In the genomic region with DNA sequence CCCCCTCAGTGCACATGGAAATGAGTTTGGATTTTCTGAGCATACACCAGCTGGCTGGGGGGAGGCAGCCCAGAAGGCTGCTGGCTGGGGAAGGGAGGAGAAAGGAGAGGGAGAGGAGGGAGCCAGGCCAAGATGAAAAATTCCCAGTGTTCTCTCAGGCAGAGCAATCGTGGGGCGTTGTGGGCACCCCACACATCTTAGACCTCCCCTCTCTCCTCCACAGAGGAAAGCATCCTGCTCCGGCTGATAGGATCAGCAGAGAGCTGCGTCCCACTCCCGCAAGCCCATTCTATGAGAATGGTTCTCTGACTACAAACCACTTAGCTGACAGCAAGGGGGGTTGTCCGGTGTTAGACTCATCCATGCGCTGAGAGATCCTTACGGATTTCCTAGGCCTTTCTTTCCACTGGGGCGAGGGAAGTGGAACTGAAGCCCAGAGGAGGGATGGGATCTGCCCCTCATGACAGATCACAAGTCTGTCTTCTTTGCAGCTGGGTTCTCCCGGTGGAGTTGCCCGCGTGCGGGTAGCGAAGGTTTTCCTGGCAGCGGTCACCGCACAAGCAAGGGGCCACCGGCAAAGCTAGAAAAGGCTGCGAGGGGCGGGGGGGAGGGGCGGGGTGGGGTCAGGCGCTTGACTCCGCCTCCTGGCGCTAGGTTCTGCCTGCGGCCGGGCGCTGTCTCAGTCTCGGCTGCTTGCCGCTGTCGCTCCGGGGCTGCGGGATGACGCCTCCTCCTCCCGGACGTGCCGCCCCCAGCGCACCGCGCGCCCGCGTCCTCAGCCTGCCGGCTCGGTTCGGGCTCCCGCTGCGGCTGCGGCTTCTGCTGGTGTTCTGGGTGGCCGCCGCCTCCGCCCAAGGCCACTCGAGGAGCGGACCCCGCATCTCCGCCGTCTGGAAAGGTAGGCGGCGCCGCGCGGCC, we compare ENCODE assay signal across 8 mouse cellular contexts. TPM values are rescaled to one million over a fixed set of nuclear protein-coding genes. Genes with fewer than 3 reads are reported as not detected.
DNase-seq lines count a peak whose midpoint lies in the region; ATAC-seq and TF ChIP-seq lines count a peak whose summit lies in the region.

A gene (plus strand): TSS at position 682 of the 918 bp plus-strand sequence.

- peak within 1 kb of the TSS; percentile 63 for H3K4me3 ChIP-seq in embryonic fibroblast, embryonic 13.5 days (ENCODE audit: insufficient read depth, low read length)
- peak within 1 kb of the TSS; percentile 58 for H3K4me3 ChIP-seq in heart, embryonic 12.5 days
- peak within 1 kb of the TSS; percentile 77 for H3K4me3 ChIP-seq in kidney, embryonic 16.5 days (ENCODE audit: low read length)
- peak within 1 kb of the TSS; percentile 65 for H3K4me3 ChIP-seq in liver, embryonic 11.5 days (ENCODE audit: low read depth, low read length)
- H3K4me3 ChIP-seq in stomach, embryonic 16.5 days (replicated peaks; ENCODE audit: low read length) = peak within 1 kb of the TSS; percentile 71

- peak; percentile 80; the same call in 1 of the 2 replicates for TF ChIP-seq POLR2A in embryonic fibroblast, embryonic 13.5 days (IDR thresholded peaks at IDR 0.05; ENCODE audit: low read depth, low read length)

- TF ChIP-seq CTCF in embryonic fibroblast, embryonic 13.5 days (IDR thresholded peaks at IDR 0.05; ENCODE audit: borderline replicate concordance, insufficient read depth, low read length) = no peak

- no peaks in the 10 kb centered on the region for H3K36me3 ChIP-seq in heart, embryonic 12.5 days
- no peaks in the 10 kb centered on the region for H3K36me3 ChIP-seq in kidney, embryonic 16.5 days (ENCODE audit: insufficient read depth, low read length)
- no peaks in the 10 kb centered on the region for H3K36me3 ChIP-seq in liver, embryonic 11.5 days (ENCODE audit: control insufficient read depth, insufficient read depth, low read length)
- H3K36me3 ChIP-seq in stomach, embryonic 16.5 days (ENCODE audit: control insufficient read depth, insufficient read depth, low read length) = no peaks in the 10 kb centered on the region

- peaks cover 10% of the 10 kb centered on the region for H3K4me1 ChIP-seq in embryonic fibroblast, embryonic 13.5 days (ENCODE audit: control insufficient read depth, insufficient read depth, low read length)
- H3K4me1 ChIP-seq in heart, embryonic 12.5 days (replicated peaks) = peaks cover 13% of the 10 kb centered on the region
- H3K4me1 ChIP-seq in kidney, embryonic 16.5 days (ENCODE audit: insufficient read depth, low read length) = peaks cover 21% of the 10 kb centered on the region
- peaks cover 4% of the 10 kb centered on the region for H3K4me1 ChIP-seq in liver, embryonic 11.5 days (replicated peaks; ENCODE audit: control insufficient read depth, insufficient read depth, low read length)
- H3K4me1 ChIP-seq in stomach, embryonic 16.5 days (ENCODE audit: control insufficient read depth, insufficient read depth, low read length) = peaks cover 5% of the 10 kb centered on the region

- H3K9ac ChIP-seq in heart, embryonic 12.5 days = peak within 1 kb of the TSS; percentile 70
- peak within 1 kb of the TSS; percentile 67 for H3K9ac ChIP-seq in kidney, embryonic 16.5 days (replicated peaks; ENCODE audit: low read length)
- 0 out of 2 replicates have a peak within 1 kb of the TSS, but pooled peaks have one; percentile 10 for H3K9ac ChIP-seq in liver, embryonic 11.5 days (ENCODE audit: low read depth, low read length)
- peak within 1 kb of the TSS; percentile 76 for H3K9ac ChIP-seq in stomach, embryonic 16.5 days (ENCODE audit: low read length)

- ATAC-seq in heart, embryonic 12.5 days (ENCODE audit: insufficient number of reproducible peaks, low FRiP score) = peak; percentile 82
- ATAC-seq in kidney, embryonic 16.5 days (ENCODE audit: low FRiP score, low TSS enrichment) = peak; percentile 83
- 0 out of 2 replicates have a peak, but pooled peaks have one; percentile 36 for ATAC-seq in liver, embryonic 11.5 days (replicated peaks; ENCODE audit: low FRiP score)
- ATAC-seq in stomach, embryonic 16.5 days (ENCODE audit: insufficient read depth, low FRiP score) = peak; percentile 87

- peak within 1 kb of the TSS; percentile 93 for H3K4me2 ChIP-seq in heart, embryonic 12.5 days
- peak within 1 kb of the TSS; percentile 97 for H3K4me2 ChIP-seq in kidney, embryonic 16.5 days (replicated peaks; ENCODE audit: low read depth, low read length)
- H3K4me2 ChIP-seq in liver, embryonic 11.5 days = peak within 1 kb of the TSS; percentile 94
- peak within 1 kb of the TSS; percentile 100 for H3K4me2 ChIP-seq in stomach, embryonic 16.5 days (ENCODE audit: low read depth, low read length)

- DNase-seq in 416B (ENCODE audit: low read depth) = peak; percentile 65
- peak; percentile 35 to 47 for DNase-seq in adrenal gland, postnatal 4 days (ENCODE audit: low spot score in 2 of 2)
- DNase-seq in liver, embryonic 11.5 days (ENCODE audit: low spot score) = peak; percentile 73
- peak; percentile 31 to 65 for DNase-seq in natural killer cell, adult 2 months (ENCODE audit: low spot score in 2 of 2)

- H3K27ac ChIP-seq in embryonic fibroblast, embryonic 13.5 days (ENCODE audit: insufficient read depth, low read length) = peak within 1 kb of the TSS; percentile 42; the same call in 1 of the 2 replicates
- no peak within 1 kb of the TSS for H3K27ac ChIP-seq in heart, embryonic 12.5 days (ENCODE audit: poor library complexity, severe bottlenecking)
- H3K27ac ChIP-seq in kidney, embryonic 16.5 days (ENCODE audit: low read length) = no peak within 1 kb of the TSS; the same call in 1 of the 2 replicates
- no peak within 1 kb of the TSS for H3K27ac ChIP-seq in liver, embryonic 11.5 days (ENCODE audit: low read depth, low read length)
- no peak within 1 kb of the TSS for H3K27ac ChIP-seq in stomach, embryonic 16.5 days (ENCODE audit: low read length)

- WGBS in heart, embryonic 12.5 days = 2% methylated on average over 60 of the region's 60 CpGs
- WGBS in kidney, embryonic 16.5 days = 2% methylated on average over 43 of the region's 60 CpGs
- 4% methylated on average over 59 of the region's 60 CpGs for WGBS in liver, embryonic 11.5 days
- WGBS in stomach, embryonic 16.5 days = 4% methylated on average over 58 of the region's 60 CpGs

- H3K9me3 ChIP-seq in heart, embryonic 12.5 days (replicated peaks) = no peaks in the 10 kb centered on the region
- no peaks in the 10 kb centered on the region for H3K9me3 ChIP-seq in kidney, embryonic 16.5 days (ENCODE audit: low read length)
- H3K9me3 ChIP-seq in liver, embryonic 11.5 days (ENCODE audit: control insufficient read depth, low read length) = no peaks in the 10 kb centered on the region
- H3K9me3 ChIP-seq in stomach, embryonic 16.5 days (replicated peaks; ENCODE audit: control insufficient read depth, low read length) = no peaks in the 10 kb centered on the region

- peaks cover 66% of the 10 kb centered on the region for H3K27me3 ChIP-seq in heart, embryonic 12.5 days (replicated peaks)
- H3K27me3 ChIP-seq in kidney, embryonic 16.5 days (ENCODE audit: insufficient read depth, low read length) = peaks cover 36% of the 10 kb centered on the region
- peaks cover 67% of the 10 kb centered on the region for H3K27me3 ChIP-seq in liver, embryonic 11.5 days (replicated peaks; ENCODE audit: control insufficient read depth, insufficient read depth, low read length)
- H3K27me3 ChIP-seq in stomach, embryonic 16.5 days (ENCODE audit: control insufficient read depth, insufficient read depth, low read length) = peaks cover 48% of the 10 kb centered on the region

RNA-seq across cellular contexts. Expression of the gene that starts here (rescaled TPM):
- 10 to 100 TPM; 15.1 to 16.1 TPM for total RNA-seq in adrenal gland, postnatal 4 days (2021)
- 6.5 and 17.5 TPM in 2 replicates for polyA plus RNA-seq in embryonic fibroblast, embryonic 13.5 days (2011; ENCODE audit: insufficient read length, low read depth, missing spikeins)
- 0.14 and 0.18 TPM in 2 replicates for polyA plus RNA-seq in heart, embryonic 12.5 days (2016; fragmentation: Nextera tagmentation; extraction: Ambion mirVana)
- 0.32 and 0.56 TPM in 2 replicates for polyA plus RNA-seq in kidney, embryonic 16.5 days (2015; fragmentation: Nextera tagmentation; extraction: Ambion mirVana)
- polyA plus RNA-seq in liver, embryonic 11.5 days (2014; fragmentation: Nextera tagmentation; extraction: Ambion mirVana) = 0.19 and 0.34 TPM in 2 replicates
- polyA plus RNA-seq in stomach, embryonic 16.5 days (2015; fragmentation: Nextera tagmentation; extraction: Ambion mirVana) = 0.34 and 0.65 TPM in 2 replicates

Comparison
In these comparisons a context has a peak if more than half of its experiments do, and no peak if none do; other contexts are left out.
1. Peak in ATAC-seq, H3K4me3 ChIP-seq, H3K9ac ChIP-seq and H3K4me2 ChIP-seq in heart, embryonic 12.5 days; RNA of the gene not detected or under 1 TPM.
2. Peak in ATAC-seq, H3K4me3 ChIP-seq, H3K9ac ChIP-seq and H3K4me2 ChIP-seq in kidney, embryonic 16.5 days; RNA of the gene not detected or under 1 TPM.
3. Peak in DNase-seq, ATAC-seq, H3K4me3 ChIP-seq, H3K9ac ChIP-seq and H3K4me2 ChIP-seq in liver, embryonic 11.5 days; RNA of the gene not detected or under 1 TPM.
4. Peak in ATAC-seq, H3K4me3 ChIP-seq, H3K9ac ChIP-seq and H3K4me2 ChIP-seq in stomach, embryonic 16.5 days; RNA of the gene not detected or under 1 TPM.
5. ATAC-seq: peak in every context shown above with its lines; median percentile 87 in stomach, embryonic 16.5 days; 83 in kidney, embryonic 16.5 days; 82 in heart, embryonic 12.5 days; 36 in liver, embryonic 11.5 days.
6. H3K9ac ChIP-seq: peak in every context shown above with its lines; median percentile 76 in stomach, embryonic 16.5 days; 70 in heart, embryonic 12.5 days; 67 in kidney, embryonic 16.5 days; 10 in liver, embryonic 11.5 days.